In genomic region chr9:115384345-115384744, GRCm38 (mm10) we compare ENCODE assay signal across 17 mouse cellular contexts.
DNase-seq lines count a peak whose midpoint lies in the region; ATAC-seq and TF ChIP-seq lines count a peak whose summit lies in the region.
"Had no signal": no experiment of that assay in that cellular context is flagged by ENCODE, and none has a peak within 500 bp of the region (broad histone marks: within the 10 kb centered on the region; RNA-seq: fewer than 3 reads in every experiment).

No protein-coding gene starts in this region.

- 63% methylated on average over 1 of the region's 1 CpGs for WGBS in heart, embryonic 15.5 days
- WGBS in lung, embryonic 15.5 days: 75% methylated on average over 1 of the region's 1 CpGs
- WGBS in lung, adult 2 months: 51% methylated on average over 1 of the region's 1 CpGs
- WGBS in midbrain, embryonic 15.5 days: 88% methylated on average over 1 of the region's 1 CpGs

- intact Hi-C loops in heart, postnatal 36 days (cut with DNase I): no loop called here

- H3K4me3 ChIP-seq in heart, embryonic 15.5 days: no peak overlapping the region
- H3K4me3 ChIP-seq in lung, embryonic 15.5 days: no peak overlapping the region
- no peak overlapping the region for H3K4me3 ChIP-seq in lung, adult 2 months (replicated peaks; ENCODE audit: extremely low read depth, low read depth, low read length)
- H3K4me3 ChIP-seq in midbrain, embryonic 15.5 days: no peak overlapping the region

- H3K4me1 ChIP-seq in heart, embryonic 15.5 days (replicated peaks): peaks cover 14% of the 10 kb centered on the region; the same call in 1 of the 2 replicates
- peaks cover 5% of the 10 kb centered on the region for H3K4me1 ChIP-seq in lung, embryonic 15.5 days
- H3K4me1 ChIP-seq in lung, adult 2 months (ENCODE audit: control insufficient read depth, insufficient read depth, low read length): peaks cover 3% of the 10 kb centered on the region; the same call in 1 of the 2 replicates
- H3K4me1 ChIP-seq in midbrain, embryonic 15.5 days: peaks cover 7% of the 10 kb centered on the region

- no peak for ATAC-seq in heart, embryonic 15.5 days (replicated peaks; ENCODE audit: insufficient number of reproducible peaks, insufficient read depth, low FRiP score, low read depth)
- ATAC-seq in lung, embryonic 15.5 days (ENCODE audit: borderline replicate concordance, extremely low read depth, low FRiP score, low TSS enrichment): peak; percentile 66; the same call in 1 of the 2 replicates
- ATAC-seq in midbrain, embryonic 15.5 days (replicated peaks): no peak
- ATAC-seq: inflammation-experienced regulatory T-cells, adult 6 months; midbrain, embryonic 16.5 days; Patski had no signal

- TF ChIP-seq POLR2A in lung, adult 2 months (IDR thresholded peaks at IDR 0.05; ENCODE audit: borderline replicate concordance, extremely low read depth, low read depth, low read length): no peak

- no peak overlapping the region for H3K4me2 ChIP-seq in heart, embryonic 15.5 days
- H3K4me2 ChIP-seq in lung, embryonic 15.5 days: no peak overlapping the region
- H3K4me2 ChIP-seq in midbrain, embryonic 15.5 days: no peak overlapping the region
- H3K4me2 ChIP-seq: liver, embryonic 11.5 days had no signal

- no peak for TF ChIP-seq CTCF in lung, adult 2 months (IDR thresholded peaks at IDR 0.05; ENCODE audit: insufficient read depth, low read length)

- H3K27me3 ChIP-seq in heart, embryonic 15.5 days: no peaks in the 10 kb centered on the region
- no peaks in the 10 kb centered on the region for H3K27me3 ChIP-seq in lung, embryonic 15.5 days
- H3K27me3 ChIP-seq in midbrain, embryonic 15.5 days (replicated peaks): no peaks in the 10 kb centered on the region
- H3K27me3 ChIP-seq: Patski had no signal

- peak overlapping the region; percentile 53 for H3K27ac ChIP-seq in heart, embryonic 15.5 days
- H3K27ac ChIP-seq in lung, embryonic 15.5 days: peak overlapping the region; percentile 32; the same call in 1 of the 2 replicates
- no peak overlapping the region for H3K27ac ChIP-seq in midbrain, embryonic 15.5 days
- H3K27ac ChIP-seq: macrophage had no signal

- H3K9me3 ChIP-seq in heart, embryonic 15.5 days (replicated peaks): no peaks in the 10 kb centered on the region
- H3K9me3 ChIP-seq in lung, embryonic 15.5 days: no peaks in the 10 kb centered on the region
- H3K9me3 ChIP-seq in midbrain, embryonic 15.5 days: no peaks in the 10 kb centered on the region

- no peaks in the 10 kb centered on the region for H3K36me3 ChIP-seq in heart, embryonic 15.5 days
- H3K36me3 ChIP-seq in lung, embryonic 15.5 days: no peaks in the 10 kb centered on the region
- no peaks in the 10 kb centered on the region for H3K36me3 ChIP-seq in midbrain, embryonic 15.5 days (replicated peaks)

- H3K9ac ChIP-seq in heart, embryonic 15.5 days: no peak overlapping the region
- no peak overlapping the region for H3K9ac ChIP-seq in lung, embryonic 15.5 days
- no peak overlapping the region for H3K9ac ChIP-seq in midbrain, embryonic 15.5 days

- peak; percentile 26 for DNase-seq in adrenal gland, postnatal 14 days
- DNase-seq in adrenal gland, adult 8-10 months: no peak
- DNase-seq in heart, postnatal 36 days: no peak
- no peak for DNase-seq in lung, adult 2 months
- peak; percentile 52 for DNase-seq in skeletal muscle tissue, adult 2 months (ENCODE audit: low read depth, low spot score)
- DNase-seq: cerebellum, adult 9-11 months; layer of hippocampus, adult 9-11 months; spleen, adult 18-20 months; thymus, postnatal 4 days had no signal

Comparison
In these comparisons a context has a peak if more than half of its experiments do, and no peak if none do; other contexts are left out.
1. DNase-seq: peak in adrenal gland, postnatal 14 days (single experiment) and skeletal muscle tissue, adult 2 months (single experiment); none in adrenal gland, adult 8-10 months (single experiment), heart, postnatal 36 days (0 of 2) and lung, adult 2 months (single experiment).